In the genomic region with DNA sequence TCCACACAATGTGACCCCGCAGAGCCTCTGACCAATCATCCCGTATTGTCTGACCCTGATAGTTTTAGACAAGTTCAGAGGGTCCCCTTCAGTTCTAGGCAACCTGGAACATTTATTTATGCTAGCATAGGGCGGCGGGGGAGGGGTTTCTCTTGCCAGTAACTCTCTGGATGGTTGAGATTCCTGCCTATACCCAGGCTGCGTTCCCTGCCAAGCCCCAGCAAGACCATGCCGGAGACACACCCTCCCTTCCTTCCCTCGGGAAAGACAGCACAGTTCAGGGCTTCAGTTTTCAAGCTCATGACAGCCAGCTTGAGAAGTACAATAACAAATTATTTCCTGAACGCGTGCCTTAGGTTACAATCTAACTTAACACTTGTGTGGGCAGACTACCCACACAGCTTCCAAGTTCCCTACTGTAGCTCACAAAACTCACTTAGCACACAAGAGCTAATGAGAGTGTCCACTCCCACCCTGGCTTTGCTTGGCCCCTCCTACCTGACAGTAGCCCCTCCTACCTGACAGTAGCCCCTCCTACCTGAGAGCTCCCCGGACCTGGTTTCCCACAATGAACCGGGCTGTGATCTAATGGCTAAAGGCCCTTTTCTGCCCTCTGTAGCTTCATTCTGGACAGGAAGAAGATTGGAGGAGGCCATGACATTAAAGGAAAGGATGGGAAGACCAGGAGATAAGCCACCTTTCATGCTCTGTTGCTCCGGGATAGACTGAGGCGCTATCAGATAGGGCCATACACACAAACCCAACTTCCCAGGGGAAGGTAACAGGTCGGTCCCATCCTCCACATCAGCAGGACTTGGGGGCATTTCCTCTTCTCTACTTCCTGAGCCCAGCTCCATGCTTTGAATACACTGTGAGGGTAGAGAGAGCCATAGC, we compare ENCODE assay signal across 7 mouse cellular contexts. TPM values are rescaled to one million over a fixed set of nuclear protein-coding genes. Genes with fewer than 3 reads are reported as not detected.
DNase-seq lines count a peak whose midpoint lies in the region; ATAC-seq lines count a peak whose summit lies in the region.

No protein-coding gene starts in this region.

- H3K27me3 ChIP-seq in heart, embryonic 14.5 days (ENCODE audit: control insufficient read depth, insufficient read depth, low read length), result no peaks in the 10 kb centered on the region
- H3K27me3 ChIP-seq in kidney, embryonic 16.5 days (ENCODE audit: insufficient read depth, low read length), result no peaks in the 10 kb centered on the region

- DNase-seq in Muller cell, postnatal 12 days (ENCODE audit: inconsistent ontology term), result peak; percentile 52
- peak; percentile 36 for DNase-seq in adrenal gland, postnatal 25 days
- DNase-seq in lung, postnatal 14 days, result peak; percentile 51
- peak; percentile 58 for DNase-seq in thymus, postnatal 4 days
- no peak for DNase-seq in right cerebral cortex, postnatal 10 days (ENCODE audit: low spot score in 2 of 2)

- no peaks in the 10 kb centered on the region for H3K9me3 ChIP-seq in heart, embryonic 14.5 days (ENCODE audit: control insufficient read depth, low read length)
- no peaks in the 10 kb centered on the region for H3K9me3 ChIP-seq in kidney, embryonic 16.5 days (ENCODE audit: low read length)

- H3K36me3 ChIP-seq in heart, embryonic 14.5 days (ENCODE audit: control insufficient read depth, insufficient read depth, low read length), result peaks cover 18% of the 10 kb centered on the region
- peaks cover 13% of the 10 kb centered on the region for H3K36me3 ChIP-seq in kidney, embryonic 16.5 days (ENCODE audit: insufficient read depth, low read length)

- H3K4me2 ChIP-seq in heart, embryonic 14.5 days (ENCODE audit: low read length), result peak overlapping the region; percentile 40
- H3K4me2 ChIP-seq in kidney, embryonic 16.5 days (replicated peaks; ENCODE audit: low read depth, low read length), result peak overlapping the region; percentile 34

- H3K4me1 ChIP-seq in heart, embryonic 14.5 days (ENCODE audit: control insufficient read depth in 2 of 2, insufficient read depth in 2 of 2, low read length in 2 of 2), result peaks cover 28 to 29% of the 10 kb centered on the region in 2 experiments
- peaks cover 52% of the 10 kb centered on the region for H3K4me1 ChIP-seq in kidney, embryonic 16.5 days (ENCODE audit: insufficient read depth, low read length)

- 35% methylated on average over 14 of the region's 14 CpGs for whole genome bisulfite sequencing in heart, embryonic 14.5 days
- 36% methylated on average over 14 of the region's 14 CpGs for WGBS in kidney, embryonic 16.5 days

- ATAC-seq in heart, embryonic 14.5 days (ENCODE audit: insufficient number of reproducible peaks, insufficient read depth, low FRiP score, low read depth), result peak; percentile 63
- ATAC-seq in kidney, embryonic 16.5 days (ENCODE audit: low FRiP score, low TSS enrichment), result peak; percentile 57

- peak overlapping the region; percentile 39; the same call in 1 of the 2 replicates for H3K9ac ChIP-seq in heart, embryonic 14.5 days (ENCODE audit: low read length)
- peak overlapping the region; percentile 51; the same call in 1 of the 2 replicates for H3K9ac ChIP-seq in kidney, embryonic 16.5 days (replicated peaks; ENCODE audit: low read length)

- peak overlapping the region; percentile 82 to 89 for H3K27ac ChIP-seq in heart, embryonic 14.5 days (replicated peaks in 1 of 2; ENCODE audit: control insufficient read depth in 1 of 2, insufficient read depth in 1 of 2, low read depth in 2 of 2, low read length in 2 of 2)
- peak overlapping the region; percentile 96 for H3K27ac ChIP-seq in kidney, embryonic 16.5 days (ENCODE audit: low read length)

- no peak overlapping the region for H3K4me3 ChIP-seq in heart, embryonic 14.5 days (ENCODE audit: control insufficient read depth in 1 of 2, insufficient read depth in 1 of 2, low read depth in 1 of 2, low read length in 2 of 2)
- no peak overlapping the region for H3K4me3 ChIP-seq in kidney, embryonic 16.5 days (ENCODE audit: low read length)

RNA-seq across cellular contexts. Expression of a gene that starts 46.6 kb away (rescaled TPM):
- 1.5 and 3.2 TPM in 2 replicates for total RNA-seq in adrenal gland, postnatal 25 days (2021)
- polyA plus RNA-seq in heart, embryonic 14.5 days (2014; fragmentation: Nextera tagmentation; extraction: Ambion mirVana), result 6.9 and 7.0 TPM in 2 replicates
- polyA plus RNA-seq in kidney, embryonic 16.5 days (2015; fragmentation: Nextera tagmentation; extraction: Ambion mirVana), result 8.2 and 9.2 TPM in 2 replicates

Comparison
In these comparisons a context has a peak if more than half of its experiments do, and no peak if none do; other contexts are left out.
1. DNase-seq: peak in Muller cell, postnatal 12 days (single experiment), adrenal gland, postnatal 25 days (single experiment), lung, postnatal 14 days (single experiment) and thymus, postnatal 4 days (single experiment); none in right cerebral cortex, postnatal 10 days (0 of 2).